Mouse (Mus musculus): ENCODE data around the gene Nfyc. TPM values are rescaled to one million over a fixed set of nuclear protein-coding genes. Genes with fewer than 3 reads are reported as not detected.
A peak's percentile ranks its signal among the peaks of the same experiment; 100 is the strongest.

The Nfyc gene
- polyA plus RNA-seq, 1 experiment from 2014 or later: 123 TPM

GRCm38 (mm10) chr4:120755299-120755698 is 76.1 kb downstream of the Nfyc start:
- Histone ChIP-seq H3K27ac (ENCODE audit: low read depth, low read length) (no peak overlapping the region), H3K4me2 (replicated peaks; ENCODE audit: low read depth, low read length) (no peak overlapping the region), H3K4me3 (ENCODE audit: low read depth, low read length) (no peak overlapping the region), H3K36me3 (ENCODE audit: control insufficient read depth, insufficient read depth, low read length) (peaks cover 10% of the 10 kb centered on the region; the same call in 1 of the 2 replicates), H3K9ac (ENCODE audit: low read depth, low read length) (no peak overlapping the region), H3K9me3 (ENCODE audit: control insufficient read depth, low read length) (no peaks in the 10 kb centered on the region), H3K27me3 (ENCODE audit: control insufficient read depth, insufficient read depth, low read length) (0 out of 2 replicates have a peak, but pooled peaks cover 3% of the 10 kb centered on the region), H3K4me1 (replicated peaks; ENCODE audit: control insufficient read depth, insufficient read depth, low read length) (no peaks in the 10 kb centered on the region)
- WGBS: 0% methylated on average over 1 of the region's 1 CpGs
- peak; percentile 49; the same call in 1 of the 2 replicates for ATAC-seq (ENCODE audit: low FRiP score)
- peak; percentile 80 for DNase-seq (ENCODE audit: low spot score)

DNA sequence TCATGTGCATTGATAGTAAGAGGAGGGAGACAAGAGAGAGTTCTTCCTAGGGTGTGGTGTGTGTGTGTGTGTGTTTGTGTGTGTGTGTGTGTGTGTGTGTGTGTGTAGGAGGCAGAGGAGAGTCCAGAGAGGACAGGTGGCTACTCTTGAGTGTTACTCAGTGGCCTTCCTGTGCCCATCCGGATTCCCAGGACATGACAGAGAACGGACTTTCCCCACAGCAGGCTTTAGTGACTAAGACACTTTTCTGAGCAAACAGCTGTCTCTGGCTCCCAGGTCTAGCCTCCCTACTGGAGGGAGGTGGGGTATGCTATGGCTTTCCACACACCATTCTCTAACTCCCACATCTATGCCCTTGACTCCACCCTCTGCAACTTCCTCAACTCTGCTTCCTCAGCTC is 81.8 kb downstream of the Nfyc start:
- H3K4me3 ChIP-seq (ENCODE audit: low read depth, low read length): no peak overlapping the region
- no peak for ATAC-seq (ENCODE audit: low FRiP score)
- no peak overlapping the region for H3K9ac ChIP-seq (ENCODE audit: low read depth, low read length)
- H3K27ac ChIP-seq (ENCODE audit: low read depth, low read length): no peak overlapping the region
- H3K27me3 ChIP-seq (ENCODE audit: control insufficient read depth, insufficient read depth, low read length): peaks cover 33% of the 10 kb centered on the region
- DNase-seq (ENCODE audit: low spot score): no peak
- peaks cover 2% of the 10 kb centered on the region; the same call in 1 of the 2 replicates for H3K4me1 ChIP-seq (replicated peaks; ENCODE audit: control insufficient read depth, insufficient read depth, low read length)
- H3K36me3 ChIP-seq (ENCODE audit: control insufficient read depth, insufficient read depth, low read length): no peaks in the 10 kb centered on the region
- no peak overlapping the region for H3K4me2 ChIP-seq (replicated peaks; ENCODE audit: low read depth, low read length)
- 36% methylated on average over 2 of the region's 2 CpGs for WGBS
- no peaks in the 10 kb centered on the region for H3K9me3 ChIP-seq (ENCODE audit: control insufficient read depth, low read length)

GRCm38 (mm10) chr4:120747941-120748866 is 83.2 kb downstream of the Nfyc start, which contains the start of gene Kcnq4:
Gene Kcnq4 (minus strand): TSS chr4:120748612.
- no peak within 1 kb of the TSS for H3K27ac ChIP-seq (ENCODE audit: low read depth, low read length)
- peaks cover 33% of the 10 kb centered on the region for H3K27me3 ChIP-seq (ENCODE audit: control insufficient read depth, insufficient read depth, low read length)
- peak within 1 kb of the TSS; percentile 46 for H3K4me3 ChIP-seq (ENCODE audit: low read depth, low read length)
- H3K4me2 ChIP-seq (replicated peaks; ENCODE audit: low read depth, low read length): peak within 1 kb of the TSS; percentile 100
- peak within 1 kb of the TSS; percentile 65; the same call in 1 of the 2 replicates for H3K9ac ChIP-seq (ENCODE audit: low read depth, low read length)
- H3K4me1 ChIP-seq (replicated peaks; ENCODE audit: control insufficient read depth, insufficient read depth, low read length): peaks cover 2% of the 10 kb centered on the region; the same call in 1 of the 2 replicates
- DNase-seq (ENCODE audit: low spot score) (peak; percentile 44), ATAC-seq (ENCODE audit: low FRiP score) (0 out of 2 replicates have a peak, but pooled peaks have one; percentile 8)
- H3K36me3 ChIP-seq (ENCODE audit: control insufficient read depth, insufficient read depth, low read length): no peaks in the 10 kb centered on the region
- no peaks in the 10 kb centered on the region for H3K9me3 ChIP-seq (ENCODE audit: control insufficient read depth, low read length)
- 2% methylated on average over 42 of the region's 42 CpGs for WGBS

- under 1% methylated on average over 56 of the region's 75 CpGs for WGBS
Measured at GRCm38 (mm10) chr4:120747243-120747792, 84.1 kb downstream of the Nfyc start.

GRCm38 (mm10) chr4:120746552-120747150 is 84.7 kb downstream of the Nfyc start:
- Histone ChIP-seq H3K4me3 (ENCODE audit: low read depth, low read length) (peak overlapping the region; percentile 46), H3K27ac (ENCODE audit: low read depth, low read length) (no peak overlapping the region; the same call in 1 of the 2 replicates), H3K27me3 (ENCODE audit: control insufficient read depth, insufficient read depth, low read length) (peaks cover 30% of the 10 kb centered on the region), H3K4me1 (replicated peaks; ENCODE audit: control insufficient read depth, insufficient read depth, low read length) (peaks cover 2% of the 10 kb centered on the region; the same call in 1 of the 2 replicates), H3K4me2 (replicated peaks; ENCODE audit: low read depth, low read length) (peak overlapping the region; percentile 100), H3K9ac (ENCODE audit: low read depth, low read length) (peak overlapping the region; percentile 65), H3K36me3 (ENCODE audit: control insufficient read depth, insufficient read depth, low read length) (no peaks in the 10 kb centered on the region), H3K9me3 (ENCODE audit: control insufficient read depth, low read length) (no peaks in the 10 kb centered on the region)
- peak; percentile 59 for DNase-seq (ENCODE audit: low spot score)
- 2% methylated on average over 31 of the region's 53 CpGs for WGBS
- ATAC-seq (ENCODE audit: low FRiP score): peak; percentile 45

More at GRCm38 (mm10) chr4:120747243-120747792, 84.1 kb downstream of the Nfyc start:
- no peaks in the 10 kb centered on the region for H3K9me3 ChIP-seq (ENCODE audit: control insufficient read depth, low read length)
- peak overlapping the region; percentile 100 for H3K4me2 ChIP-seq (replicated peaks; ENCODE audit: low read depth, low read length)
- DNase-seq (ENCODE audit: low spot score) (peak; percentile 50), ATAC-seq (ENCODE audit: low FRiP score) (peak; percentile 63)
- no peak overlapping the region for H3K27ac ChIP-seq (ENCODE audit: low read depth, low read length)
- H3K4me1 ChIP-seq (replicated peaks; ENCODE audit: control insufficient read depth, insufficient read depth, low read length): peaks cover 2% of the 10 kb centered on the region; the same call in 1 of the 2 replicates
- peak overlapping the region; percentile 65 for H3K9ac ChIP-seq (ENCODE audit: low read depth, low read length)
- peak overlapping the region; percentile 46 for H3K4me3 ChIP-seq (ENCODE audit: low read depth, low read length)
- peaks cover 33% of the 10 kb centered on the region for H3K27me3 ChIP-seq (ENCODE audit: control insufficient read depth, insufficient read depth, low read length)
- H3K36me3 ChIP-seq (ENCODE audit: control insufficient read depth, insufficient read depth, low read length): no peaks in the 10 kb centered on the region

DNA sequence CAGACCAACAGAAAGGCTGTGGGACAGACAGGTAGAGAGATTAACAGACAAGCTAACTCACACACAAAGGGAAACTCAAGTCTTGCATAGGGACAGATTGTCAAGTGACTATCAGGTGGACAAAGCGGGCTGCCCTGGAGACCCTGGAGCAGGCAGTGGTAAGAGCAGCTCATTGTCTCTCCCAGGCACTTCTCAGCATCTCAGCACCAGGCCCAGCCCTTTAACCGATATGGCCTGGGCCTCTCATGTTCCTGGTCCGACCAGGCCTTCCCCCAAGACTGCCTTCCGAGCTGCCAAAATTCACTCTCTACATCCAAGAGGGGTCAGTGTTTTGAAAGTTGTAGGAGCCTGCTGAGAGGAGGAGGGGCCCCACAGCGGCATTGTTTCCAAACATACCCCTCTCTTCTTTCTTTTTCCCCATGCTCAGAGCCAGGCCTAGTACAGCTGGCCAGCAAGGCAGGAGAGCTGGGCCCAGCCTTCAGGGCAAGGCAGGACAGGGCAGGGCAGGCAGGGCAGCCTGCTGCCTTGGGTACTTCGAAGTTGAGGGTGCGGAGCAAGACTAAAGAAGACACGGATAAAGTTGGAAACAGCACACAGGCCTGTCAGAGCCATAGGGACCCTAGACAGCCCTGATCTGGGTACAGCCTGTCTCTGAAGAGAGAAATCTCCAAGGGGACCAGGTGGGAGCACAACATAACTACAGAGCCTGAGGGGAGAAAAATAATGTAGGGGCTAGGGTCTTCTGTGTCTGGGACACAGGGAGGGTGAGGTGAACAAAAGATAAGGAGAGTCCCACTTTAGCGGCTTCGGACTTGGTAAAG is 85.4 kb downstream of the Nfyc start:
- Histone ChIP-seq H3K9ac (ENCODE audit: low read depth, low read length) (peak overlapping the region; percentile 65; the same call in 1 of the 2 replicates), H3K4me2 (replicated peaks; ENCODE audit: low read depth, low read length) (peak overlapping the region; percentile 100), H3K36me3 (ENCODE audit: control insufficient read depth, insufficient read depth, low read length) (no peaks in the 10 kb centered on the region), H3K27ac (ENCODE audit: low read depth, low read length) (no peak overlapping the region; the same call in 1 of the 2 replicates), H3K27me3 (ENCODE audit: control insufficient read depth, insufficient read depth, low read length) (peaks cover 30% of the 10 kb centered on the region), H3K9me3 (ENCODE audit: control insufficient read depth, low read length) (no peaks in the 10 kb centered on the region), H3K4me3 (ENCODE audit: low read depth, low read length) (peak overlapping the region; percentile 46), H3K4me1 (replicated peaks; ENCODE audit: control insufficient read depth, insufficient read depth, low read length) (peaks cover 2% of the 10 kb centered on the region; the same call in 1 of the 2 replicates)
- 12% methylated on average over 10 of the region's 10 CpGs for WGBS
- 0 out of 2 replicates have a peak, but pooled peaks have one; percentile 13 for ATAC-seq (ENCODE audit: low FRiP score)
- DNase-seq (ENCODE audit: low spot score): peak; percentile 48

DNA sequence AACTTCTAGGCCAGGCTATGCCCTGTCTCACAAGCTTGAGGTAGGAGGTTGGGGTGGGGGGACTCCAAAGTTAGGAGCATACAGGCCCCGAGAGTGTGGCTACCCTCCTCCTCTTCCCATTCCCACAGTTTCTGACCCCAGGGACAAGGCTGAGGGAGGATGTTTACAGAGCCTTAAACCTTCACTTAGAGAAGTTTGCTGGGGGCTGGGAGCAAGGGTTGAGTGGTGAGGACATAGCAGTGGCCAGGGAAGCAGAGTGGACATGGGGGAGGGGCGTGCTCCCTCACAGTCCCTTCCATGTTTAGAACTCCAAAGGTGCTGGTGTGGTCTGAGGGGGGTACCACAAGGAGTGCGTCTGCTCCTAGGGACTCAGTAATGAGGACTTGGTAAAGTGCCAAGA is 87.7 kb downstream of the Nfyc start:
- no peaks in the 10 kb centered on the region for H3K36me3 ChIP-seq (ENCODE audit: control insufficient read depth, insufficient read depth, low read length)
- H3K4me2 ChIP-seq (replicated peaks; ENCODE audit: low read depth, low read length): no peak overlapping the region
- H3K9ac ChIP-seq (ENCODE audit: low read depth, low read length): no peak overlapping the region
- ATAC-seq (ENCODE audit: low FRiP score) (no peak), DNase-seq (ENCODE audit: low spot score) (no peak)
- H3K4me1 ChIP-seq (replicated peaks; ENCODE audit: control insufficient read depth, insufficient read depth, low read length): peaks cover 2% of the 10 kb centered on the region; the same call in 1 of the 2 replicates
- no peaks in the 10 kb centered on the region for H3K9me3 ChIP-seq (ENCODE audit: control insufficient read depth, low read length)
- WGBS: 63% methylated on average over 3 of the region's 3 CpGs
- peaks cover 17% of the 10 kb centered on the region for H3K27me3 ChIP-seq (ENCODE audit: control insufficient read depth, insufficient read depth, low read length)
- no peak overlapping the region for H3K27ac ChIP-seq (ENCODE audit: low read depth, low read length)
- H3K4me3 ChIP-seq (ENCODE audit: low read depth, low read length): no peak overlapping the region

GRCm38 (mm10) chr4:120741303-120741702 is 90.1 kb downstream of the Nfyc start:
- Histone ChIP-seq H3K9me3 (ENCODE audit: control insufficient read depth, low read length) (no peaks in the 10 kb centered on the region), H3K27ac (ENCODE audit: low read depth, low read length) (no peak overlapping the region), H3K9ac (ENCODE audit: low read depth, low read length) (no peak overlapping the region), H3K4me3 (ENCODE audit: low read depth, low read length) (no peak overlapping the region), H3K36me3 (ENCODE audit: control insufficient read depth, insufficient read depth, low read length) (no peaks in the 10 kb centered on the region), H3K4me1 (replicated peaks; ENCODE audit: control insufficient read depth, insufficient read depth, low read length) (no peaks in the 10 kb centered on the region), H3K27me3 (ENCODE audit: control insufficient read depth, insufficient read depth, low read length) (no peaks in the 10 kb centered on the region), H3K4me2 (replicated peaks; ENCODE audit: low read depth, low read length) (no peak overlapping the region)
- DNase-seq (ENCODE audit: low spot score): no peak
- WGBS: 71% methylated on average over 6 of the region's 6 CpGs
- ATAC-seq (ENCODE audit: low FRiP score): no peak

All from hindbrain, embryonic 11.5 days (tissue).